Mouse (Mus musculus): ENCODE data around the gene Acot11.

- TF ChIP-seq CTCF (IDR thresholded peaks at IDR 0.05; ENCODE audit: borderline replicate concordance, insufficient read depth, low read length), result no peak
- TF ChIP-seq POLR2A (IDR thresholded peaks at IDR 0.05; ENCODE audit: low read depth, low read length), result no peak
Measured at GRCm38 (mm10) chr4:106780045-106780444, 24.8 kb downstream of the Acot11 start.

Data from embryonic fibroblast, embryonic 13.5 days (primary cell).